Mouse (Mus musculus) neural tube, embryonic 12.5 days (tissue): Measurements from ENCODE around the gene 1700012P22Rik. TPM values are rescaled to one million over a fixed set of nuclear protein-coding genes. Genes with fewer than 3 reads are reported as not detected.

Experiments
- ATAC-seq: fragments of 200-750 bp; cut with Nextera tagmentation; 2 replicates; pipeline ENCODE4 v1.8.0; 2017; ENCODE audit warnings: low read depth, mild to moderate bottlenecking, moderate TSS enrichment, moderate library complexity; ENCODE audit not compliant: low FRiP score
- H3K27ac ChIP-seq: fragments of 300-500 bp; sonication (generic); 2 replicates; pipeline ENCODE4 v1.5.1; 2016
- H3K27me3 ChIP-seq: fragments of 300-500 bp; sonication (generic); replicated peaks from 2 replicates; pipeline ENCODE4 v1.6.1; 2016; ENCODE audit warnings: mild to moderate bottlenecking
- H3K36me3 ChIP-seq: fragments of 300-500 bp; sonication (generic); 2 replicates; pipeline ENCODE4 v1.6.1; 2016; ENCODE audit warnings: mild to moderate bottlenecking
- H3K4me1 ChIP-seq: fragments of 300-500 bp; sonication (generic); 2 replicates; pipeline ENCODE4 v1.6.1; 2016
- H3K4me2 ChIP-seq: fragments of 300-500 bp; sonication (generic); replicated peaks from 2 replicates; pipeline ENCODE4 v1.6.1; 2016; ENCODE audit warnings: mild to moderate bottlenecking
- H3K4me3 ChIP-seq: fragments of 300-500 bp; sonication (generic); 2 replicates; pipeline ENCODE4 v1.5.1; 2016
- H3K9ac ChIP-seq: fragments of 300-500 bp; sonication (generic); 2 replicates; pipeline ENCODE4 v1.6.1; 2016; ENCODE audit warnings: mild to moderate bottlenecking
- H3K9me3 ChIP-seq: fragments of 300-500 bp; sonication (generic); 2 replicates; pipeline ENCODE4 v1.6.1; 2016; ENCODE audit warnings: mild to moderate bottlenecking
- WGBS: fragments of 180-500 bp; shearing (Covaris S2); methylation state at CpG from one replicate; pipeline ENCODE4 v1.1.7; 2016; 5-methylcytosine and 5-hydroxymethylcytosine counted together
- polyA plus RNA-seq: library from polyadenylated mRNA; unstranded; fragments of >200 nt; fragmentation: Nextera tagmentation; extraction: Ambion mirVana; gene quantifications from 2 replicates; pipeline ENCODE4 v1.2.1, GENCODE M21; 2016

1700012P22Rik gene
- polyA plus RNA-seq, 1 experiment from 2014 or later: not detected

DNA sequence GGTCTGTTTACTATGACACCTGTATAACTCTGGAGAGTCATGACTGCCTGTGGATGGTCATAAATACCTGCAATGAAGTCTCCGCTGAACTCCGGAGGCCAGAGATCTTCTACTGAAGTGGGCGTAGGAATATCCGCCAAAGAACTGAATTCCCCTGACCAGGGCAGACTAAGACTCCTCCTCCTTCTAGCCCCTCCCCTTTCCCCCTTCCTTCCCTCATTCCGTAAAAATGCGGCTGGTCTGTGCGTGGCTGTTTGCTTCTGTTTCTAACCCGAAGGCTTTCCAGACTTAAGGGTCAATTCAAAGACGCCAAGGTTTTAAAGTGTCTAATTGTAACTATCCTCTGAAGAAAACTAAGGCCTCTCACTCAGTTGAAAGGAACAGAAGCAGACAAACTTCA, 30.3 kb downstream of the 1700012P22Rik start, which contains the start of gene Pramef12:
Gene Pramef12, minus strand, starts transcription at position 175 of the 400 bp plus-strand sequence.
- Histone ChIP-seq H3K4me1 (no peaks in the 10 kb centered on the region), H3K4me3 (no peak within 1 kb of the TSS), H3K9ac (no peak within 1 kb of the TSS), H3K27me3 (no peaks in the 10 kb centered on the region), H3K9me3 (peaks cover 8% of the 10 kb centered on the region; the same call in 1 of the 2 replicates), H3K36me3 (no peaks in the 10 kb centered on the region), H3K4me2 (no peak within 1 kb of the TSS), H3K27ac (no peak within 1 kb of the TSS)
- 81% methylated on average over 9 of the region's 9 CpGs for WGBS
- ATAC-seq: no peak

DNA sequence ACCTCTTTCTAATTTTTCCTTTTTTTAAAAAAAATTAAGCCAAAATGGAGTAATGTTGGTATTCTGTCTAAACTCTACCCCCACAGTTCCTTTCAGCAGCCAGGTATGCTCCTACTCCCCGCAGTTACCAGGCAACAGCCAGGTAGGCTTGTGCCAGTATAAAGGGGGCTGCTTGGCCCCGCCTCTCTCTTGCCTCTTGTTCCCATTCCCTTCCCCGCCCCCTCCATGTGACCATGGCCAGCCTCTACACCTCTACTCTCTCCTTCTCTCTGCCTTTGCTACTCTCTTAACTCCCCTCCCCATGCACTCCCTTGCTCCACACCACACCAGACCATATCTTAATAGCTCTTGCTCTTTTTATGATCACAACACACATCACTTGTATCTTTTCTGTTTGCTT, 32.3 kb downstream of the 1700012P22Rik start:
- Histone ChIP-seq H3K4me1 (no peaks in the 10 kb centered on the region), H3K4me2 (no peak overlapping the region), H3K9me3 (peaks cover 6% of the 10 kb centered on the region; the same call in 1 of the 2 replicates), H3K4me3 (no peak overlapping the region), H3K27me3 (no peaks in the 10 kb centered on the region), H3K36me3 (no peaks in the 10 kb centered on the region), H3K9ac (no peak overlapping the region), H3K27ac (no peak overlapping the region)
- no peak for ATAC-seq
- 53% methylated on average over 3 of the region's 3 CpGs for WGBS

DNA sequence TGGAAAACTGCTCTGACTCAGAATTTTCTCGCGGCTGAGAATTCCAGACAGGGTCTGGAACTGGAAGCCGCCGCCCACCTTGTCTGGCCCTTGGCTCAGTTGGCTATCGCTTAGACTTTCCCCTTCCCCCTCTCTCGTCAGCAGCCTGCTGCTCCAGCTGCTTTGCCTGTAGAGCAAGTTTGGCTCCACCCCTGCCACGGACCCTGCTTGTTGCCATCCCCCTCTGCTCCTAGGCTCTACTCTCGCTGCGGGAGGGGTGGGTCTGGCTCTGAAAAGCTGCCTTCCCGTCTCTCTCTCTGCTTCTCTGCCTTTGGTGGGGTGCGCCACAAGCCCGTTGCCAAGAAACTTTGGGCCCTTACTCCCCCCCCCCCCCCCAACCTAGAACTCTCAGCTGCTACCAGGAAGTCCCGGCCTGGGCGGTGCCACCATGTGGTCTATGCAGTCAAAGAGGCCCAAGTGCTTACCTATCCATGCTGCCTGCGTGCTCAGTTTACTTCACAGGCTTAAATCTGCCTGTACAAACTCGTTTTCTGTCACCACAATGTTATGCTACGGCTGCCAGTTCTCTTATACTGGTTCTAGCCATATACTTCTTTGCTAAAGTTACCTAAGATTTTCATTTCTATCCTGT, 34.0 kb downstream of the 1700012P22Rik start:
- WGBS: 10% methylated on average over 17 of the region's 17 CpGs
- H3K9ac ChIP-seq: no peak overlapping the region
- 0 out of 2 replicates have a peak, but pooled peaks have one; percentile 37 for ATAC-seq

DNA sequence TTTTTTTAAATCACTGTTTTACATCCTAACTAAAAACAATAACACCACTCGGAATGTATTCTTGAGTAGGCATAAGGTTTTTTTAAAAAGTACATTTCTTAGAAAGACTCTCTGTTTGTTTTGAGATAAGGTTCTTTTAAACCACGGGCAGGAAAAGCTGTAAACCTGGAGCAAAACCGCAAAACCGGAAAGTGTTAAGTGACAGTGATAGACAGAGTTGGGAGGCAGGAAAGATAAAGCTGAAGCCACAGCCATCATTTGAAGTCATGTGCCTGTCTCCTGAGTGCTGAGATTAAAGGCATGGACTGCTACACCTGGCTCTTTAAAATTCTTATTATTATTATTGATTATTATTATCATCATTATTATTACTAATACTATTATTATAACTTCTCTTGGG, 35.9 kb downstream of the 1700012P22Rik start:
- H3K36me3 ChIP-seq: no peaks in the 10 kb centered on the region
- no peaks in the 10 kb centered on the region for H3K4me1 ChIP-seq
- H3K9ac ChIP-seq: no peak overlapping the region
- H3K4me3 ChIP-seq: no peak overlapping the region
- H3K27me3 ChIP-seq: no peaks in the 10 kb centered on the region
- ATAC-seq: no peak
- WGBS: 86% methylated on average over 4 of the region's 4 CpGs
- no peak overlapping the region for H3K27ac ChIP-seq
- H3K9me3 ChIP-seq: no peaks in the 10 kb centered on the region
- no peak overlapping the region for H3K4me2 ChIP-seq

More for the DNA sequence above, 34.0 kb downstream of the 1700012P22Rik start:
- H3K9me3 ChIP-seq: peaks cover 5% of the 10 kb centered on the region; the same call in 1 of the 2 replicates
- H3K27me3 ChIP-seq: no peaks in the 10 kb centered on the region
- H3K4me1 ChIP-seq: no peaks in the 10 kb centered on the region
- H3K4me2 ChIP-seq: peak overlapping the region; percentile 51
- H3K27ac ChIP-seq: no peak overlapping the region
- 0 out of 2 replicates have a peak overlapping the region, but pooled peaks have one; percentile 7 for H3K4me3 ChIP-seq
- H3K36me3 ChIP-seq: no peaks in the 10 kb centered on the region

DNA sequence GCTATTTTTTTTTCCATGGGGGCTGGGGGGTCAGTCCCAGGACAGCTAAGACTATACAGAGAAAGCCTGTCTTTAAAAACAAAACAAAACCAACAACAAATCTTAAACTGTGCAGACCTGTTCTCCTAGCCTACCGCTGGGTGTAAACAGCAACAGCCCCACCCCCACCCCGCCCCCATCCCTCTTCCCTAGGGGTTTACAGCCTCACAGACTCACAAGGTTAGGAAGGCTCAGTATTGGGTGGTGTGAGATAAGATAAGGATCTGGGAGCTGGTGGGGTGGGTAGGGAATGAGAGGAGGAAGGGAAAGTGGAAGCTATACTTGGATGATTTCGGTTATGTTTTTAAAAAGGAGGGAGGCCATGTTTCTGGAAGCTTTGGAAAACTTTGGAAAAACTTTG, 42.3 kb downstream of the 1700012P22Rik start:
- WGBS: 32% methylated on average over 3 of the region's 3 CpGs
- Histone ChIP-seq H3K27me3 (no peaks in the 10 kb centered on the region), H3K9me3 (peaks cover 19% of the 10 kb centered on the region; the same call in 1 of the 2 replicates), H3K27ac (no peak overlapping the region), H3K9ac (no peak overlapping the region), H3K4me1 (no peaks in the 10 kb centered on the region), H3K4me3 (no peak overlapping the region), H3K36me3 (no peaks in the 10 kb centered on the region), H3K4me2 (no peak overlapping the region)
- no peak for ATAC-seq

DNA sequence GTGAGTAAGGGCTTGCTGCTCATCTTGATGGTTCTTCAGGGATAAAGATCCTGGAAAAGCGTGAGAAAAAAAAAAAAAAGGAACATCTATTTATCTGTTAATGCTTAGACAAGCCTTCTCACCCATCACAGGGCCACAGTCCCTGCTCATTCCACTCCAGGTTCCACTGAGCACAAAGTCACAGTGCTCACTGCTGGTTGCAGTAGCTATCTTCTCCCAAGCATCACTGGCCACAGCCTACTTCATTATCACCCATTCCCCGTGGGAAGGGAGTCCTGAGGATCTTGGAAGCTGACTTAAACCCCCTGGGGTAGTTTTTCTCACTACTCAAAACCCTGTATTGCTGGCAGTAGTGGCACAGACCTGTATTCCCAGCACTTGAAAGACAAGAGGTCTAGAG, 60.7 kb downstream of the 1700012P22Rik start, which contains the start of gene Pramef20:
Gene Pramef20, minus strand, starts transcription at position 23 of the 400 bp plus-strand sequence.
- no peaks in the 10 kb centered on the region for H3K27me3 ChIP-seq
- peaks cover 12% of the 10 kb centered on the region; the same call in 1 of the 2 replicates for H3K9me3 ChIP-seq
- no peak within 1 kb of the TSS for H3K27ac ChIP-seq
- H3K9ac ChIP-seq: no peak within 1 kb of the TSS
- no peaks in the 10 kb centered on the region for H3K4me1 ChIP-seq
- 61% methylated on average over 2 of the region's 2 CpGs for WGBS
- no peak for ATAC-seq
- H3K4me2 ChIP-seq: no peak within 1 kb of the TSS
- no peaks in the 10 kb centered on the region for H3K36me3 ChIP-seq
- H3K4me3 ChIP-seq: no peak within 1 kb of the TSS

Other genes starting within 250 kb of the 1700012P22Rik start
- gene Oog2, start 248.1 kb downstream of the 1700012P22Rik start, polyA plus RNA-seq: not detected in 2 replicates
- gene C87977, start 225.5 kb downstream of the 1700012P22Rik start, polyA plus RNA-seq: not detected in 2 replicates
- not detected in 2 replicates for gene Pramel5, start 158.3 kb downstream of the 1700012P22Rik start, polyA plus RNA-seq
- not detected in 2 replicates for gene Gm13128, start 108.5 kb downstream of the 1700012P22Rik start, polyA plus RNA-seq
- gene Gm13119, start 80.8 kb downstream of the 1700012P22Rik start, polyA plus RNA-seq: not detected in 2 replicates
- not detected in 2 replicates for gene Pramef20, start 60.8 kb downstream of the 1700012P22Rik start, polyA plus RNA-seq
- 0.08 TPM in 1 of 2 replicates, not detected in the other for gene Pramef12, start 30.3 kb downstream of the 1700012P22Rik start, polyA plus RNA-seq
- not detected in 2 replicates for gene Gm9944, start 14.5 kb upstream of the 1700012P22Rik start, polyA plus RNA-seq
- gene Aadacl3, start 25.0 kb upstream of the 1700012P22Rik start, polyA plus RNA-seq: not detected in 2 replicates
- gene 9430007A20Rik, start 81.0 kb upstream of the 1700012P22Rik start, polyA plus RNA-seq: not detected in 2 replicates
- not detected in 2 replicates for gene Gm13124, start 126.4 kb upstream of the 1700012P22Rik start, polyA plus RNA-seq
- gene Aadacl4, start 174.9 kb upstream of the 1700012P22Rik start, polyA plus RNA-seq: not detected in 2 replicates
- not detected in 2 replicates for gene Gm436, start 247.6 kb upstream of the 1700012P22Rik start, polyA plus RNA-seq